Mouse (Mus musculus) neural tube, embryonic 12.5 days (tissue): Measurements from ENCODE around the gene Plek2. TPM values are rescaled to one million over a fixed set of nuclear protein-coding genes. Genes with fewer than 3 reads are reported as not detected.

Experiments
- ATAC-seq: fragments of 200-750 bp; cut with Nextera tagmentation; 2 replicates; pipeline ENCODE4 v1.8.0; 2017; ENCODE audit warnings: low read depth, mild to moderate bottlenecking, moderate TSS enrichment, moderate library complexity; ENCODE audit not compliant: low FRiP score
- H3K27ac ChIP-seq: fragments of 300-500 bp; sonication (generic); 2 replicates; pipeline ENCODE4 v1.5.1; 2016
- H3K27me3 ChIP-seq: fragments of 300-500 bp; sonication (generic); replicated peaks from 2 replicates; pipeline ENCODE4 v1.6.1; 2016; ENCODE audit warnings: mild to moderate bottlenecking
- H3K36me3 ChIP-seq: fragments of 300-500 bp; sonication (generic); 2 replicates; pipeline ENCODE4 v1.6.1; 2016; ENCODE audit warnings: mild to moderate bottlenecking
- H3K4me1 ChIP-seq: fragments of 300-500 bp; sonication (generic); 2 replicates; pipeline ENCODE4 v1.6.1; 2016
- H3K4me2 ChIP-seq: fragments of 300-500 bp; sonication (generic); replicated peaks from 2 replicates; pipeline ENCODE4 v1.6.1; 2016; ENCODE audit warnings: mild to moderate bottlenecking
- H3K4me3 ChIP-seq: fragments of 300-500 bp; sonication (generic); 2 replicates; pipeline ENCODE4 v1.5.1; 2016
- H3K9ac ChIP-seq: fragments of 300-500 bp; sonication (generic); 2 replicates; pipeline ENCODE4 v1.6.1; 2016; ENCODE audit warnings: mild to moderate bottlenecking
- H3K9me3 ChIP-seq: fragments of 300-500 bp; sonication (generic); 2 replicates; pipeline ENCODE4 v1.6.1; 2016; ENCODE audit warnings: mild to moderate bottlenecking
- WGBS: fragments of 180-500 bp; shearing (Covaris S2); methylation state at CpG from one replicate; pipeline ENCODE4 v1.1.7; 2016; 5-methylcytosine and 5-hydroxymethylcytosine counted together
- polyA plus RNA-seq: library from polyadenylated mRNA; unstranded; fragments of >200 nt; fragmentation: Nextera tagmentation; extraction: Ambion mirVana; gene quantifications from 2 replicates; pipeline ENCODE4 v1.2.1, GENCODE M21; 2016

The Plek2 gene
- polyA plus RNA-seq, 1 experiment from 2014 or later: 2.2 TPM

- Histone ChIP-seq H3K4me2 (peak overlapping the region; percentile 89), H3K4me3 (peak overlapping the region; percentile 71), H3K36me3 (peaks cover 6% of the 10 kb centered on the region; the same call in 1 of the 2 replicates), H3K27ac (no peak overlapping the region), H3K9me3 (no peaks in the 10 kb centered on the region), H3K27me3 (no peaks in the 10 kb centered on the region), H3K9ac (peak overlapping the region; percentile 72), H3K4me1 (peaks cover 22% of the 10 kb centered on the region)
- peak; percentile 41 for ATAC-seq
- 1% methylated on average over 30 of the region's 30 CpGs for WGBS
These were observed 45.8 kb downstream of the Plek2 start for GRCm38 (mm10) chr12:78860921-78861495.

GRCm38 (mm10) chr12:78848246-78848645, 58.5 kb downstream of the Plek2 start:
- 94% methylated on average over 4 of the region's 4 CpGs for WGBS

GRCm38 (mm10) chr12:78842429-78842828, 64.3 kb downstream of the Plek2 start:
- no peak overlapping the region for H3K27ac ChIP-seq
- 91% methylated on average over 1 of the region's 1 CpGs for WGBS
- no peak overlapping the region for H3K4me2 ChIP-seq
- no peak overlapping the region for H3K9ac ChIP-seq
- no peak for ATAC-seq
- H3K36me3 ChIP-seq: peaks cover 51% of the 10 kb centered on the region
- no peak overlapping the region for H3K4me3 ChIP-seq
- H3K9me3 ChIP-seq: no peaks in the 10 kb centered on the region
- H3K4me1 ChIP-seq: no peaks in the 10 kb centered on the region
- no peaks in the 10 kb centered on the region for H3K27me3 ChIP-seq

More at GRCm38 (mm10) chr12:78848246-78848645, 58.5 kb downstream of the Plek2 start:
- Histone ChIP-seq H3K4me3 (no peak overlapping the region), H3K9me3 (no peaks in the 10 kb centered on the region), H3K27me3 (no peaks in the 10 kb centered on the region), H3K4me2 (no peak overlapping the region), H3K4me1 (no peaks in the 10 kb centered on the region), H3K9ac (no peak overlapping the region), H3K36me3 (peaks cover 51% of the 10 kb centered on the region), H3K27ac (no peak overlapping the region)
- no peak for ATAC-seq

GRCm38 (mm10) chr12:78839906-78840305, 66.9 kb downstream of the Plek2 start:
- no peak overlapping the region for H3K9ac ChIP-seq
- WGBS: 91% methylated on average over 4 of the region's 4 CpGs
- no peaks in the 10 kb centered on the region for H3K27me3 ChIP-seq
- H3K36me3 ChIP-seq: peaks cover 58% of the 10 kb centered on the region
- H3K9me3 ChIP-seq: no peaks in the 10 kb centered on the region
- H3K4me1 ChIP-seq: no peaks in the 10 kb centered on the region
- H3K4me2 ChIP-seq: no peak overlapping the region
- ATAC-seq: no peak
- no peak overlapping the region for H3K27ac ChIP-seq
- no peak overlapping the region for H3K4me3 ChIP-seq

Other genes with a start within 250 kb of the Plek2 start
- gene Fam71d, start 215.4 kb downstream of the Plek2 start, polyA plus RNA-seq: 0.20 TPM in 1 of 2 replicates, not detected in the other
- gene Mpp5, start 158.1 kb downstream of the Plek2 start, polyA plus RNA-seq: 22.2 and 23.8 TPM in 2 replicates
- gene Atp6v1d, start 45.3 kb downstream of the Plek2 start, polyA plus RNA-seq: 102 and 115 TPM in 2 replicates
- 174 and 183 TPM in 2 replicates for gene Eif2s1, start 45.1 kb downstream of the Plek2 start, polyA plus RNA-seq
- 27.1 and 28.1 TPM in 2 replicates for gene Tmem229b, start 100.7 kb upstream of the Plek2 start, polyA plus RNA-seq
- 6.0 and 6.7 TPM in 2 replicates for gene Plekhh1, start 122.2 kb upstream of the Plek2 start, polyA plus RNA-seq
- gene Pigh, start 182.7 kb upstream of the Plek2 start, polyA plus RNA-seq: 24.5 and 26.8 TPM in 2 replicates
- gene Arg2, start 223.8 kb upstream of the Plek2 start, polyA plus RNA-seq: 17.1 and 20.2 TPM in 2 replicates